Mouse (Mus musculus): ENCODE results near the gene Fli1. TPM values are rescaled to one million over a fixed set of nuclear protein-coding genes. Genes with fewer than 3 reads are reported as not detected.

Gene Fli1
- total RNA-seq, 2 experiments from 2014 or later = 80.2 to 107 TPM

- ATAC-seq (replicated peaks; ENCODE audit: poor library complexity) = no peak
Measured at GRCm38 (mm10) chr9:32412836-32413580, 129.7 kb downstream of the Fli1 start.

DNA sequence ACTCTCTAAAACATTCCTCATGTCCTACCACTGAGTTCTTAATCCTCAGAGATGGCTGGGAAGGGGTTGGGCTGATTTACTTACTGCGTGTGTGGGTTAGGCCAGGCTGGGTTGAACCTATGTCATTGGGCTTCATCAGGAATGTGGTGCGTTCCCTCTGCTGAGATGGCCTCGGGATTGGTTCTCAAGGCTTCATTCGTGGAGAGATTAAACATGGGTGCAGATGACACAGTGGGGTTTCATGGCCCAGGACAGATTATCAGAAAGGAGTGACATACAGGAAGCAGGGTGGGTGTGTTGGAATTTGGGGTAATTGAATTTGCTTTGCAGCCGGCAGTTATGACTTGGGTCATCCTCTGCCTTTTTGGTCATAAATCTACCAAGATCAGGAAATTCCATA is 131.2 kb downstream of the Fli1 start:
- ATAC-seq (replicated peaks; ENCODE audit: poor library complexity) = no peak

DNA sequence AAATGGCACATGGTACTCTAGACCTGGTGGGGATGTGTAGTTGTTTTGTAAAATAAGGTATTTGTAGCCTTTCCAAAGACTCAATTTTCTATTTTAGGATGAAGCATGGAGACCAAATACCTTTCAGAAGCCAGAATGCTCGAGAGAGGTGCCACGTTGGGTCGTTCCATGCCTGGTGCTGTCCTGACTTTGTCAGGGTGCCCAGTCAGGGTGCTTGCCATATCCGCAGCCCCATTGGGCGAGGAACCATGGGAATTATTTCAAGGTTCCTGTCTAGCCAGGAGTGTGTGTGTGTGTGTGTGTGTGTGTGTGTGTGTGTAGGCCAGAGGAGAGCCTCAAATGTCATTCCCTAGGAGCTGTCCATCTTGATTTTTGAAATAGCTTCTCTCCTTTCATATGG is 132.0 kb downstream of the Fli1 start:
- ATAC-seq (replicated peaks; ENCODE audit: poor library complexity) = no peak

- peak; percentile 40; the same call in 1 of the 2 replicates for ATAC-seq (replicated peaks; ENCODE audit: poor library complexity)
Measured at GRCm38 (mm10) chr9:32409060-32409961, 133.3 kb downstream of the Fli1 start.

DNA sequence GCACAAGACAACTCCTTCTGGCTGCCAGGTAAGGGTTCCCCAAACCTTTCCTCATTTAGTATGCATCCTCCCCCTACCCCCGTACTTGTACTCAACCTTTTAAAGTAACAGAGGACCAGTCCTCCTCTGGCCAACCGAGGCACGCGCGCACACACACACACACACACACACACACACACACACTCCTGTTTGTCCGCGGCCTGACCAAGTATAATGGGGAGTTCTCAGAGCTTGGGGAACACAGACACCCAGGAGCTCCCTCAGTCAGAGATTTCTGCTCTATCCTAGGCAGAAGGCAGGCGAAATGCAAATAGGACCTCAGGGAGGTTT is 134.0 kb downstream of the Fli1 start:
- ATAC-seq (replicated peaks; ENCODE audit: poor library complexity) = no peak

GRCm38 (mm10) chr9:32405191-32405925 is 137.3 kb downstream of the Fli1 start:
- peak; percentile 79 for ATAC-seq (replicated peaks; ENCODE audit: poor library complexity)

DNA sequence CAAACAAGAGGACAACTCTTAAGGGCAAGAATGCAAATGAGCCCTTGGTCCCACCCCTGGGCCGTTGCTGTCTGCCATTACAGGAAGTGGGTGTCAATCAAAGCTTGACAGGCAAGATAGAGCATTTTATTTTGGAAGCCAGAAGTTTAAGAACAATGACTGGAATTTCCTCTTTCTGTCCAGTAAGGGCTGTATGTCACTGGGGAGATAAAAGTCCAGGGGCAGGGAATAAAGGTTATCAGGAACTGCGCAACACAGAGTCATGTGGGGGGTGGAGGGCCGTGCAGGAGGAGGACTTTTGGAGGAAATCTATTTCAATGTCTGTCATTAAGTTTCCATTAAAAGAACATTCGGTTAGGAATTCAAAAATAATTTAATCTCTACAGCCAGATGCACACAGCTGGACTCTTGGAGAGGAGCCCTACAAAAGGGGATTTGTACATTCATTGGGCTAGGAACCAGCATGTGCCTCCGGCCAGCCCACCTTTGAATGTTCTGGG is 141.9 kb downstream of the Fli1 start:
- peak; percentile 50 for ATAC-seq (replicated peaks; ENCODE audit: poor library complexity)

DNA sequence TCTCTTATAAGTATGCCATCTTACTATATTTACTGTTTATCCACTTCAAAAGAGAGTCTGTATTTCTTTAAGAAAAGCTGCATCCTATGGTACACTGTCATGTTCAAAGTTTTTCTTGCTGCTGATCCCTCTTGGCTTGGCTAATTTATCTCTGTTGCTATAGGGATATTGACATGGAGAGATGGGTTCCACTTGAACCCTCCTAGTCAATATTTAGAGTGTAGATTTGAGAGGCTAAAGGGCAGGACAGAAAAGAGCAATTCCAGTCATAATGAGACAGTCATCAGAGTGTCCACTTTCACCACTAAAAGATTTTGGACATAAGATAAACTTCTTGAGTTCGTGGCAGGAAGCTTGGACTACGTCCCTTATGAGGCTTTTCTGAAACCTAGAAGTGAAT is 142.4 kb downstream of the Fli1 start:
- ATAC-seq (replicated peaks; ENCODE audit: poor library complexity) = no peak

DNA sequence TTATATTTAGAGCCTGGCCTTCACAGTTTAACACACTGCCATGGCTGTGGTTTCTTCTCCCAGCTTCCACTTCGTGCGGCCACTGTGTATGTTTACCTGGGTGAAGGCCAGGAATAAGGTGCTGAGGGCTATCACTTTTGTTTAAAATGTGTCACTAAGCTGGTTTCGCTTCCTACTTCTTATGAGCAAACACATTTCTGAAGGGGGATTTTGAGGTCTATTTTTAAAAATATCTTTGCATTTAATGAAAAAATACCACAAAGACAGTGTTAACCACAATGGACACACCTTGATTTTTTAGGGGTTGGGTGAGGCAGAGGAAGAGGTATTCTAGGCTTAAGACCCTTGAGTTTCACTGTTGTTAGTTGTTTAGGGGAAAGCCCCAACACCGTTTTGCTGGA is 147.9 kb downstream of the Fli1 start:
- no peak for ATAC-seq (replicated peaks; ENCODE audit: poor library complexity)

GRCm38 (mm10) chr9:32392716-32393115 is 149.9 kb downstream of the Fli1 start:
- ATAC-seq (replicated peaks; ENCODE audit: poor library complexity) = peak; percentile 18; the same call in 1 of the 2 replicates

DNA sequence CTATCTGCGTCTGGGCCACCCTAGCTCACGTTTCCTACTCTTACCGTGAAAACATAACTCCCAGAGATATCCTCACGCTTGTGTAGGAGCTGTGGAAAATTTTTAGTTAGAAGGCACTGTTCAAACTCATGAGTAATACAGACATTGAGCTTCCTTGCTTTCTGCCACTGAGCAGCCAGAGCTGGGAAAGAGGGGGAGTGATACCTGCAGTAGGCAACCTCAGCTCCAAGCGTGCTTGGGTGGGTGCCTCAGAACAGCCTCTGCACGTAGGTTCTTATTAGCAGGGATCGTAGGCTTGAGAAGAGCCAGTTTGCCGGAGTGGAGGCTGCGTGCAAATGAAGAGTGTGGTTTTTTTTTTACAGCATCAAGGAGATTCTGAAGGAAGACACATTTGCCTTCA is 151.0 kb downstream of the Fli1 start:
- no peak for ATAC-seq (replicated peaks; ENCODE audit: poor library complexity)

- ATAC-seq (replicated peaks; ENCODE audit: poor library complexity) = peak; percentile 76
Measured at GRCm38 (mm10) chr9:32391092-32391491, 151.6 kb downstream of the Fli1 start.

- ATAC-seq (replicated peaks; ENCODE audit: poor library complexity) = peak; percentile 85
Measured at GRCm38 (mm10) chr9:32388120-32388519, 154.5 kb downstream of the Fli1 start.

DNA sequence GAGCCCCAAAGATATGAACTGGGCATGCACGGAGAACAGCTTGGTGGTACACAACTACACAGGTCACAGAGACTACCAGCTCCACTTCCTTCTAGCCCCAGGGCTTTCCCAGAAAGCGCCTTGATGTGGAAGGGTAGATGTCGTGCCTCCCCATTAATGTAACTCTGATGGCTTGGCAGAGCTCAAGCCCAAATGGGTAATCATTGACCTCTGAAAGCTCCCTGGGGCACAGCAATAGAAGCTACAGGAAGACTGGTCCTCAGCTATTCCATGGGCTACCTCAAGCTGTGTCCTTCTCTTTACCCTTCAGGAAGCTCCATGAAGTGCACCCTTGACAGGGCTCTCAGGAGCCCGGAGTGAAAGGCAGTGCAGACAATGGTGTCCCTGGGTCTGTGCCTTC is 157.8 kb downstream of the Fli1 start:
- ATAC-seq (replicated peaks; ENCODE audit: poor library complexity) = no peak

GRCm38 (mm10) chr9:32376863-32377590 is 165.6 kb downstream of the Fli1 start:
- ATAC-seq (replicated peaks; ENCODE audit: poor library complexity) = no peak

DNA sequence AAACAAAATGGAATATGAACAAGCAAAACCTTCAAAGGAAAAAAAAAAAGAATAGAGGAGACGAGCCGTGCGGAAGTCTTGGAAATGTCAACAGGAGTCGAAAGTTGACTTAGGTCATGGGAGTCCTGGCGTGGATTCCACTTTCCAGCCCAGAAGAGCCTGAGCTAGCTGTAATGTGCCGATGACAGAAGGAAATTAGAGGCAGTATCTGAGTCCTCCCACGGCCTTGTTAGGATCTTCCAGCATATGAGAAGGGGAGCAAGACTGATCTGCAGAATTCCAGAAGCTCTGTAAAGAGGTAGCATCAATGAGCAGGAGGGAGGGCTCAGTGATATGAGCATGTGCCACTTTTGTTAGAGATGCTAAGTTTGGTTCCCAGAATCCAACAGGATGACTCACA is 166.6 kb downstream of the Fli1 start:
- no peak for ATAC-seq (replicated peaks; ENCODE audit: poor library complexity)

- no peak for ATAC-seq (replicated peaks; ENCODE audit: poor library complexity)
Measured at GRCm38 (mm10) chr9:32373656-32374055, 169.0 kb downstream of the Fli1 start.

Measured in megakaryocyte progenitor cell, adult 5-6 weeks (primary cell).